Mouse (Mus musculus) left cerebral cortex, postnatal 10 days (tissue): ENCODE results near the gene Mrc2. TPM values are rescaled to one million over a fixed set of nuclear protein-coding genes. Genes with fewer than 3 reads are reported as not detected.
A peak's percentile ranks its signal among the peaks of the same experiment; 100 is the strongest.

ENCODE experiments used
- DNase-seq, 2 experiments: peaks; one replicate each; pipeline ENCODE4 v3.0.0; 2021 to 2022; ENCODE audit warnings: low spot score in 2 of 2, mixed read lengths in 1 of 2; ENCODE audit errors: extremely low spot score in 1 of 2
- intact Hi-C: fragments of 180-260 bp; cut with DNase I; formaldehyde crosslinking; loops from one replicate; pipeline ENCODE4 v1.15.1; 2025
- total RNA-seq, 2 experiments: library from RNA; stranded (reverse); gene quantifications; 2 replicates each; pipeline ENCODE4 v1.2.3; 2021

Gene Mrc2
- total RNA-seq, 2 experiments from 2014 or later = 8.5 to 11.2 TPM

GRCm38 (mm10) chr11:105366051-105366450 lies 73.6 kb downstream of the Mrc2 start:
- peak in 1 of 2 experiments; percentile 22 for DNase-seq
- intact Hi-C loops = loop anchor here (5.0 to 10.0 kb wide), 2 partner anchors 51 to 459 kb away; no protein-coding TSS in a partner anchor

GRCm38 (mm10) chr11:105367163-105367562 lies 74.7 kb downstream of the Mrc2 start:
- DNase-seq = no peak
- intact Hi-C loops = loop anchor here (5.0 to 10.0 kb wide), 2 partner anchors 50 to 458 kb away; no protein-coding TSS in a partner anchor

GRCm38 (mm10) chr11:105368833-105369232 lies 76.4 kb downstream of the Mrc2 start:
- intact Hi-C loops = loop anchor here (5.0 to 10.0 kb wide), 2 partner anchors 48 to 456 kb away; no protein-coding TSS in a partner anchor
- peak in 1 of 2 experiments; percentile 18 for DNase-seq

- intact Hi-C loops = loop anchor here (5.0 to 10.0 kb wide), 2 partner anchors 48 to 455 kb away; no protein-coding TSS in a partner anchor
- peak in 1 of 2 experiments; percentile 22 for DNase-seq
Measured at GRCm38 (mm10) chr11:105369526-105370386, 77.3 kb downstream of the Mrc2 start.

GRCm38 (mm10) chr11:105371818-105372217 lies 79.4 kb downstream of the Mrc2 start:
- intact Hi-C loops = no loop called here
- no peak for DNase-seq

- DNase-seq = no peak
- intact Hi-C loops = no loop called here
Measured at GRCm38 (mm10) chr11:105373881-105374280, 81.4 kb downstream of the Mrc2 start.

GRCm38 (mm10) chr11:105374526-105375175 lies 82.2 kb downstream of the Mrc2 start:
- intact Hi-C loops = no loop called here
- no peak for DNase-seq

- DNase-seq = no peak
- intact Hi-C loops = no loop called here
Measured at GRCm38 (mm10) chr11:105375821-105376235, 83.4 kb downstream of the Mrc2 start.

- intact Hi-C loops = no loop called here
- no peak for DNase-seq
Measured at GRCm38 (mm10) chr11:105385266-105385665, 92.8 kb downstream of the Mrc2 start.

GRCm38 (mm10) chr11:105388636-105389035 lies 96.2 kb downstream of the Mrc2 start:
- intact Hi-C loops = no loop called here
- peak in 1 of 2 experiments; percentile 70 for DNase-seq

- no peak for DNase-seq
- intact Hi-C loops = no loop called here
Measured at GRCm38 (mm10) chr11:105390290-105390689, 97.8 kb downstream of the Mrc2 start.

Other genes with a start within 250 kb of the Mrc2 start
- 1 to 10 TPM; 1.7 to 2.0 TPM for gene Efcab3, start 229.1 kb upstream of the Mrc2 start, total RNA-seq
- 10 to 100 TPM; 19.7 to 21.6 TPM for gene Mettl2, start 166.2 kb upstream of the Mrc2 start, total RNA-seq
- gene Gm10842, start 145.8 kb upstream of the Mrc2 start, total RNA-seq = not detected
- gene Tlk2, start 113.8 kb upstream of the Mrc2 start, total RNA-seq = 10 to 100 TPM; 47.5 to 49.6 TPM
- 1 to 10 TPM in 1 of 2 experiments, under 1 TPM in 1; 0.97 to 1.8 TPM for gene March10, start 164.1 kb downstream of the Mrc2 start, total RNA-seq